In the genomic region with DNA sequence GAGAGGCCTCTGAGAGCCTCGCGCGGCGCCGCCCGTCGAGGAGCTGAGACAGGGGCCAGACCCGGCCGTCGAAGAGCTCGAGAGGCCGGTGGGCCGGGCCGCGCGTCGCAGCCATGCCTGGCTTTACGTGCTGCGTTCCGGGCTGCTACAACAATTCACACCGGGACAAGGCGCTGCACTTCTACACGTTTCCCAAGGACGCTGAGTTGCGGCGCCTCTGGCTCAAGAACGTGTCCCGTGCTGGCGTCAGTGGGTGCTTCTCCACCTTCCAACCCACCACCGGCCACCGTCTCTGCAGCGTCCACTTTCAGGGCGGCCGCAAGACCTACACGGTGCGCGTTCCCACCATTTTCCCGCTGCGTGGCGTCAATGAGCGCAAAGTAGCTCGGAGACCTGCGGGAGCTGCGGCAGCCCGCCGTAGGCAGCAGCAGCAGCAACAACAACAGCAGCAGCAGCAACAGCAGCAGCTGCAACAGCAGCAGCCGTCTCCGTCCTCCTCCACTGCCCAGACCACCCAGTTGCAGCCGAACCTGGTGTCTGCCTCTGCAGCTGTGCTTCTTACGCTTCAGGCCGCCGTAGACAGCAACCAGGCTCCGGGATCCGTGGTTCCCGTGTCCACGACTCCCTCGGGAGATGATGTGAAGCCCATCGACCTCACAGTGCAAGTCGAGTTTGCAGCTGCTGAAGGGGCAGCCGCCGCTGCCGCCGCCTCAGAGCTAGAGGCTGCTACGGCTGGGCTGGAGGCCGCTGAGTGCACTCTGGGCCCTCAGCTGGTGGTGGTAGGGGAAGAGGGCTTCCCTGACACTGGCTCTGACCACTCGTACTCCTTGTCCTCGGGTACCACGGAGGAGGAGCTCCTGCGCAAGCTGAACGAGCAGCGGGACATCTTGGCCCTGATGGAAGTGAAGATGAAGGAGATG, we compare ENCODE assay signal across 8 mouse cellular contexts. TPM values are rescaled to one million over a fixed set of nuclear protein-coding genes. Genes with fewer than 3 reads are reported as not detected.
DNase-seq lines count a peak whose midpoint lies in the region; ATAC-seq and TF ChIP-seq lines count a peak whose summit lies in the region.

No protein-coding gene starts in this region.

- TF ChIP-seq POLR2A in embryonic fibroblast, embryonic 13.5 days (IDR thresholded peaks at IDR 0.05; ENCODE audit: low read depth, low read length): peak; percentile 41

- peak overlapping the region; percentile 88 for H3K27ac ChIP-seq in embryonic fibroblast, embryonic 13.5 days (ENCODE audit: insufficient read depth, low read length)
- peak overlapping the region; percentile 88 for H3K27ac ChIP-seq in heart, embryonic 15.5 days
- H3K27ac ChIP-seq in lung, postnatal 0 days (ENCODE audit: low read length): peak overlapping the region; percentile 85

- peak; percentile 58 for DNase-seq in adrenal gland, adult 2 months
- peak; percentile 38 to 58 for DNase-seq in layer of hippocampus, adult 8-10 months (ENCODE audit: low spot score in 2 of 2)
- peak; percentile 51 for DNase-seq in lung, postnatal 0 days (ENCODE audit: low spot score)
- peak; percentile 44 to 49 for DNase-seq in right cerebral cortex, postnatal 36 days (ENCODE audit: low spot score in 2 of 2)
- DNase-seq in yolk sac, embryonic 10.5 days (ENCODE audit: low spot score): no peak

- no peak for TF ChIP-seq EP300 in lung, postnatal 0 days (IDR thresholded peaks at IDR 0.05)

- H3K79me2 ChIP-seq in C2C12 (ENCODE audit: control insufficient read depth, insufficient read depth): peaks cover 60% of the 10 kb centered on the region

- peaks cover 5% of the 10 kb centered on the region; the same call in 1 of the 2 replicates for H3K4me1 ChIP-seq in embryonic fibroblast, embryonic 13.5 days (ENCODE audit: control insufficient read depth, insufficient read depth, low read length)
- H3K4me1 ChIP-seq in heart, embryonic 15.5 days (replicated peaks): peaks cover 43% of the 10 kb centered on the region
- H3K4me1 ChIP-seq in lung, postnatal 0 days (ENCODE audit: insufficient read depth, low read depth, low read length): peaks cover 25% of the 10 kb centered on the region

- H3K4me3 ChIP-seq in C2C12 (ENCODE audit: insufficient read depth, poor library complexity, severe bottlenecking): peak overlapping the region; percentile 75
- peak overlapping the region; percentile 70 for H3K4me3 ChIP-seq in embryonic fibroblast, embryonic 13.5 days (ENCODE audit: insufficient read depth, low read length)
- H3K4me3 ChIP-seq in heart, embryonic 15.5 days: peak overlapping the region; percentile 78
- H3K4me3 ChIP-seq in lung, postnatal 0 days (ENCODE audit: low read depth, low read length): peak overlapping the region; percentile 83

- H3K36me3 ChIP-seq in C2C12 (ENCODE audit: control insufficient read depth, insufficient read depth): peaks cover 8% of the 10 kb centered on the region
- H3K36me3 ChIP-seq in heart, embryonic 15.5 days: no peaks in the 10 kb centered on the region
- no peaks in the 10 kb centered on the region for H3K36me3 ChIP-seq in lung, postnatal 0 days (ENCODE audit: insufficient read depth, low read length)

- H3K9me3 ChIP-seq in heart, embryonic 15.5 days (replicated peaks): no peaks in the 10 kb centered on the region
- no peaks in the 10 kb centered on the region for H3K9me3 ChIP-seq in lung, postnatal 0 days (ENCODE audit: low read length)

- peaks cover 28% of the 10 kb centered on the region for H3K79me3 ChIP-seq in C2C12 (ENCODE audit: low read depth)

- peak overlapping the region; percentile 71 for H3ac ChIP-seq in C2C12 (ENCODE audit: control insufficient read depth, insufficient read length, low read depth)

- under 1% methylated on average over 71 of the region's 71 CpGs for WGBS in heart, embryonic 15.5 days
- WGBS in lung, postnatal 0 days: 2% methylated on average over 70 of the region's 71 CpGs

- no peaks in the 10 kb centered on the region for H3K27me3 ChIP-seq in C2C12 (ENCODE audit: control insufficient read depth, insufficient read depth, insufficient read length)
- no peaks in the 10 kb centered on the region for H3K27me3 ChIP-seq in heart, embryonic 15.5 days
- no peaks in the 10 kb centered on the region for H3K27me3 ChIP-seq in lung, postnatal 0 days (replicated peaks; ENCODE audit: insufficient read depth, low read length)

- H3K9ac ChIP-seq in heart, embryonic 15.5 days: peak overlapping the region; percentile 80
- peak overlapping the region; percentile 70 for H3K9ac ChIP-seq in lung, postnatal 0 days (replicated peaks; ENCODE audit: low read depth)

- no peak for TF ChIP-seq CTCF in C2C12 (IDR thresholded peaks at IDR 0.05; ENCODE audit: control insufficient read depth, insufficient read depth, insufficient read length)
- peak; percentile 4; the same call in 1 of the 2 replicates for TF ChIP-seq CTCF in embryonic fibroblast, embryonic 13.5 days (IDR thresholded peaks at IDR 0.05; ENCODE audit: borderline replicate concordance, insufficient read depth, low read length)
- TF ChIP-seq CTCF in lung, postnatal 0 days (IDR thresholded peaks at IDR 0.05): 0 out of 2 replicates have a peak, but pooled peaks have one; percentile 22

- peak overlapping the region; percentile 95 for H3K4me2 ChIP-seq in heart, embryonic 15.5 days
- peak overlapping the region; percentile 96 for H3K4me2 ChIP-seq in lung, postnatal 0 days (replicated peaks; ENCODE audit: low read depth, low read length)

- ATAC-seq in heart, embryonic 15.5 days (replicated peaks; ENCODE audit: insufficient number of reproducible peaks, insufficient read depth, low FRiP score, low read depth): peak; percentile 48
- ATAC-seq in lung, postnatal 0 days: peak; percentile 48

TF ChIP-seq in C2C12, 6 proteins besides CTCF, POLR2A, EP300 and RAD21:
- TF ChIP-seq MYOD1 (IDR thresholded peaks at IDR 0.05; ENCODE audit: control insufficient read depth, insufficient read length, low read depth): no peak
- no peak for TF ChIP-seq MYOG (IDR thresholded peaks at IDR 0.05; ENCODE audit: control insufficient read depth, extremely low read depth, insufficient read length)
- TF ChIP-seq CEBPB (IDR thresholded peaks at IDR 0.05; ENCODE audit: low read depth): no peak
- no peak for TF ChIP-seq FOSL1 (IDR thresholded peaks at IDR 0.05; ENCODE audit: insufficient read depth, low read length, poor library complexity, severe bottlenecking)
- TF ChIP-seq MAX (IDR thresholded peaks at IDR 0.05): no peak
- no peak for TF ChIP-seq USF1 (IDR thresholded peaks at IDR 0.05; ENCODE audit: low read depth)

RNA-seq across cellular contexts. Expression of a gene that starts 0.6 kb away (rescaled TPM):
- polyA plus RNA-seq in C2C12 (2012; fragmentation: generic; extraction: Trizol): 48.2 TPM
- 10 to 100 TPM; 31.7 to 38.0 TPM for total RNA-seq in adrenal gland, adult 2 months (2021)
- polyA plus RNA-seq in adrenal gland, adult 2 months (2012; rRNA removed): 79.7 and 91.6 TPM in 2 replicates
- polyA plus RNA-seq in embryonic fibroblast, embryonic 13.5 days (2011; ENCODE audit: insufficient read length, low read depth, missing spikeins): 22.1 and 22.6 TPM in 2 replicates
- polyA plus RNA-seq in heart, embryonic 15.5 days (2015; fragmentation: Nextera tagmentation; extraction: Ambion mirVana): 44.7 and 52.5 TPM in 2 replicates
- total RNA-seq in layer of hippocampus, adult 8-10 months (2022): 10 to 100 TPM; 36.4 to 39.7 (median 38.3) TPM
- polyA plus RNA-seq in lung, postnatal 0 days (2015; fragmentation: Nextera tagmentation; extraction: Ambion mirVana): 46.3 and 50.1 TPM in 2 replicates

RNA-seq across cellular contexts. Expression of a gene that starts 2.4 kb away (rescaled TPM):
- 35.7 TPM for polyA plus RNA-seq in C2C12 (2012; fragmentation: generic; extraction: Trizol)
- 1 to 10 TPM; 5.9 to 6.7 TPM for total RNA-seq in adrenal gland, adult 2 months (2021)
- polyA plus RNA-seq in adrenal gland, adult 2 months (2012; rRNA removed): 5.9 and 8.1 TPM in 2 replicates
- polyA plus RNA-seq in embryonic fibroblast, embryonic 13.5 days (2011; ENCODE audit: insufficient read length, low read depth, missing spikeins): 35.4 and 40.3 TPM in 2 replicates
- polyA plus RNA-seq in heart, embryonic 15.5 days (2015; fragmentation: Nextera tagmentation; extraction: Ambion mirVana): 30.1 and 36.8 TPM in 2 replicates
- 10 to 100 TPM; 11.6 to 18.5 (median 14.0) TPM for total RNA-seq in layer of hippocampus, adult 8-10 months (2022)
- polyA plus RNA-seq in lung, postnatal 0 days (2015; fragmentation: Nextera tagmentation; extraction: Ambion mirVana): 14.3 and 15.9 TPM in 2 replicates

RNA-seq across cellular contexts. Expression of a gene that starts 4.9 kb away (rescaled TPM):
- polyA plus RNA-seq in C2C12 (2012; fragmentation: generic; extraction: Trizol): 258 TPM
- total RNA-seq in adrenal gland, adult 2 months (2021): 10 to 100 TPM; 30.2 to 44.0 TPM
- polyA plus RNA-seq in adrenal gland, adult 2 months (2012; rRNA removed): 19.3 and 24.8 TPM in 2 replicates
- polyA plus RNA-seq in embryonic fibroblast, embryonic 13.5 days (2011; ENCODE audit: insufficient read length, low read depth, missing spikeins): 90.4 and 119 TPM in 2 replicates
- 154 and 173 TPM in 2 replicates for polyA plus RNA-seq in heart, embryonic 15.5 days (2015; fragmentation: Nextera tagmentation; extraction: Ambion mirVana)
- 10 to 100 TPM; 12.8 to 36.2 (median 22.6) TPM for total RNA-seq in layer of hippocampus, adult 8-10 months (2022)
- polyA plus RNA-seq in lung, postnatal 0 days (2015; fragmentation: Nextera tagmentation; extraction: Ambion mirVana): 82.3 and 97.4 TPM in 2 replicates

RNA-seq across cellular contexts. Expression of a gene that starts 25.2 kb away (rescaled TPM):
- polyA plus RNA-seq in C2C12 (2012; fragmentation: generic; extraction: Trizol): 31.3 TPM
- total RNA-seq in adrenal gland, adult 2 months (2021): 10 to 100 TPM; 33.8 to 35.9 TPM
- 74.9 and 97.4 TPM in 2 replicates for polyA plus RNA-seq in adrenal gland, adult 2 months (2012; rRNA removed)
- polyA plus RNA-seq in embryonic fibroblast, embryonic 13.5 days (2011; ENCODE audit: insufficient read length, low read depth, missing spikeins): 45.5 and 51.8 TPM in 2 replicates
- polyA plus RNA-seq in heart, embryonic 15.5 days (2015; fragmentation: Nextera tagmentation; extraction: Ambion mirVana): 25.3 and 34.7 TPM in 2 replicates
- 10 to 100 TPM; 65.0 to 72.8 (median 69.3) TPM for total RNA-seq in layer of hippocampus, adult 8-10 months (2022)
- polyA plus RNA-seq in lung, postnatal 0 days (2015; fragmentation: Nextera tagmentation; extraction: Ambion mirVana): 17.4 and 19.8 TPM in 2 replicates

RNA-seq across cellular contexts. Expression of a gene that starts 28.0 kb away (rescaled TPM):
- polyA plus RNA-seq in C2C12 (2012; fragmentation: generic; extraction: Trizol): 0.09 TPM
- total RNA-seq in adrenal gland, adult 2 months (2021): not detected
- not detected in 2 replicates for polyA plus RNA-seq in adrenal gland, adult 2 months (2012; rRNA removed)
- not detected in 2 replicates for polyA plus RNA-seq in embryonic fibroblast, embryonic 13.5 days (2011; ENCODE audit: insufficient read length, low read depth, missing spikeins)
- 0.06 and 0.29 TPM in 2 replicates for polyA plus RNA-seq in heart, embryonic 15.5 days (2015; fragmentation: Nextera tagmentation; extraction: Ambion mirVana)
- total RNA-seq in layer of hippocampus, adult 8-10 months (2022): under 1 TPM in 3 of 4 experiments, not detected in 1; 0.18 to 0.49 (median 0.31) TPM
- 2.9 and 3.7 TPM in 2 replicates for polyA plus RNA-seq in lung, postnatal 0 days (2015; fragmentation: Nextera tagmentation; extraction: Ambion mirVana)
